Mouse (Mus musculus) intestine, postnatal 0 days (tissue): ENCODE measurements around the gene Wwox. TPM values are rescaled to one million over a fixed set of nuclear protein-coding genes. Genes with fewer than 3 reads are reported as not detected.

Source experiments
- ATAC-seq: fragments of 200-750 bp; cut with Nextera tagmentation; 2 replicates; pipeline ENCODE4 v1.8.0; 2017; ENCODE audit warnings: mild to moderate bottlenecking, moderate TSS enrichment, moderate library complexity
- H3K27ac ChIP-seq: fragments of 300-500 bp; sonication (generic); 2 replicates; pipeline ENCODE4 v1.5.1; 2014; ENCODE audit warnings: mild to moderate bottlenecking, low read depth, low read length, moderate library complexity
- H3K27me3 ChIP-seq: fragments of 300-500 bp; sonication (generic); replicated peaks from 2 replicates; pipeline ENCODE4 v1.6.1; 2014; ENCODE audit warnings: low read length, mixed read lengths; ENCODE audit not compliant: control insufficient read depth, insufficient read depth
- H3K36me3 ChIP-seq: fragments of 300-500 bp; sonication (generic); 2 replicates; pipeline ENCODE4 v1.6.1; 2014; ENCODE audit warnings: mild to moderate bottlenecking, moderate library complexity; ENCODE audit not compliant: control insufficient read depth, insufficient read depth
- H3K4me1 ChIP-seq: fragments of 300-500 bp; sonication (generic); replicated peaks from 2 replicates; pipeline ENCODE4 v1.6.1; 2014; ENCODE audit warnings: antibody characterized with exemption, low read length, mixed read lengths; ENCODE audit not compliant: control insufficient read depth, insufficient read depth
- H3K4me2 ChIP-seq: fragments of 300-500 bp; sonication (generic); replicated peaks from 2 replicates; pipeline ENCODE4 v1.6.1; 2014; ENCODE audit warnings: low read depth, mild to moderate bottlenecking, moderate library complexity
- H3K4me3 ChIP-seq: fragments of 300-500 bp; sonication (generic); 2 replicates; pipeline ENCODE4 v1.5.1; 2014; ENCODE audit warnings: low read depth, low read length
- H3K9ac ChIP-seq: fragments of 300-500 bp; sonication (generic); 2 replicates; pipeline ENCODE4 v1.6.1; 2014; ENCODE audit warnings: mild to moderate bottlenecking, low read depth, low read length
- H3K9me3 ChIP-seq: fragments of 300-500 bp; sonication (generic); 2 replicates; pipeline ENCODE4 v1.6.1; 2016; ENCODE audit warnings: mixed run types; ENCODE audit not compliant: control insufficient read depth
- CTCF ChIP-seq: sonication (generic); IDR thresholded peaks from 2 replicates; pipeline ENCODE4 v1.5.1; 2016; ENCODE audit warnings: low read depth, mild to moderate bottlenecking, control low read depth, antibody characterized with exemption, moderate library complexity
- WGBS: fragments of 180-500 bp; shearing (Covaris S2); extraction: QIAGEN DNeasy Blood & Tissue Kit; methylation state at CpG from one replicate; pipeline ENCODE4 v1.1.7; 2014; 5-methylcytosine and 5-hydroxymethylcytosine counted together
- polyA plus RNA-seq: library from polyadenylated mRNA; unstranded; fragments of >200 nt; fragmentation: Nextera tagmentation; extraction: Ambion mirVana; gene quantifications from 2 replicates; pipeline ENCODE4 v1.2.1, GENCODE M21; 2015

Gene Wwox
- polyA plus RNA-seq, 1 experiment from 2014 or later, result 7.1 TPM

DNA sequence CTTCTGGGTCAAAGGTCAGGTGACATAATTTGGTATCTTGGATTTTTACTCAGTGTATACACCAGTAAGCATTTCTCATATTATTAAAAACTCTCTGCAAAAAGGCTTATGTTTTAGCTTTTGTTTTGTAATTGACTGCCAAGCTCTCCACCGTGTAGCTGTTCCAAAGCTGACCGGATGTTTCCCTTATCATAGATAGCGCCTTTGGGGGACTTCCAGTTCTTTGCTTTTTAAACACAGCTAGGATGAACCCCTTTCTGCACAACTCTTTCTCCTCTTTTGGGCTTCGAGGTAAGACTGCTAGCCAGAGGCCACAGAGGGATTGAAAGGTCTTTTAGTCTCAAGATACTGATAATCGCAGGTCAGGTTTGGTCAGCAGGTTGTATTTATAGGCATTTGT lies 883.0 kb downstream of the Wwox start:
- H3K9ac ChIP-seq, result no peak overlapping the region
- no peaks in the 10 kb centered on the region for H3K36me3 ChIP-seq
- H3K4me3 ChIP-seq, result no peak overlapping the region
- H3K9me3 ChIP-seq, result no peaks in the 10 kb centered on the region
- no peak for TF ChIP-seq CTCF
- no peak for ATAC-seq
- no peaks in the 10 kb centered on the region for H3K27me3 ChIP-seq
- no peaks in the 10 kb centered on the region for H3K4me1 ChIP-seq
- no peak overlapping the region for H3K4me2 ChIP-seq
- WGBS, result 72% methylated on average over 5 of the region's 5 CpGs
- no peak overlapping the region for H3K27ac ChIP-seq

DNA sequence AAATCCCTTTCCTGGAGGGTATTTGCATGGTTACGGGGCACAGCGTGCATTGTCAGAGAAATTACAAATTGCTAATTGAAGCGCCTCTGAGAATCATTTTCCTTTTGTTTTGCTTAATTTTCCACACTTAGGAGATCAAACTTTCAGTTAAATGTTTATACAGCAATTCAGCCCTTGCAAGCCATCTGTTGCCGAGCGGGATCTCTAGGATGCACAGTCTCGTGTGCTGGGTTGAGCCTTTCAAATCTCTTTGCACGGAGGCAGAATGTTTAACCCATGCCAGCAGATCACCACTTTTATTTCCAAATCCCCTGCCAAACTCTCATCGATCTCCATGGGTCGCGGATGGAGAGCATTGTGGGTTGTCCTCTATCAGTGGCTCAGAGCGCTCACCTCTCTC lies 891.2 kb downstream of the Wwox start:
- H3K27ac ChIP-seq, result no peak overlapping the region
- H3K4me2 ChIP-seq, result no peak overlapping the region
- no peak overlapping the region for H3K4me3 ChIP-seq
- H3K4me1 ChIP-seq, result no peaks in the 10 kb centered on the region
- H3K36me3 ChIP-seq, result no peaks in the 10 kb centered on the region
- no peak overlapping the region for H3K9ac ChIP-seq
- TF ChIP-seq CTCF, result no peak
- no peaks in the 10 kb centered on the region for H3K9me3 ChIP-seq
- no peaks in the 10 kb centered on the region for H3K27me3 ChIP-seq
- WGBS, result 71% methylated on average over 11 of the region's 11 CpGs
- no peak for ATAC-seq

DNA sequence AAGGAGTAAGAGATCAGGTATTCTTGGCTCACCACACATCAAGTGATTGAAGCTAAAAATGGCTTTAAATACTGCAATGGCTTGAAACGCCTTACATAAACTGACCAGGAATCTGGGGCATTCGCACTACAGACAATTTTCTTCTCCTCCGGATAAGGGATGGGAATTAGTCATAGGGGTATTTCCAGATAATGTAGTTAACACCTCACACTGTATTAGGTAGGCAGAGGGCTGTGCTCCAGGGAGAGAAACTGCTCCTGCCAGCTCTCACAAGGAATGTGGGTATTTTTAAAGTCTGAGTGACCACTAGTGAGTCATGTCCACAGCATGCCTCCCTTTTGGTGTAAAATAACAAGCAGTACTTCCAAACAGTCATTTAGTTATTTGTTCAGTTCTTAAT lies 894.5 kb downstream of the Wwox start:
- no peak overlapping the region for H3K27ac ChIP-seq
- no peaks in the 10 kb centered on the region for H3K4me1 ChIP-seq
- TF ChIP-seq CTCF, result no peak
- no peaks in the 10 kb centered on the region for H3K9me3 ChIP-seq
- H3K27me3 ChIP-seq, result no peaks in the 10 kb centered on the region
- H3K9ac ChIP-seq, result no peak overlapping the region
- WGBS, result 79% methylated on average over 3 of the region's 3 CpGs
- H3K4me2 ChIP-seq, result no peak overlapping the region
- ATAC-seq, result no peak
- H3K4me3 ChIP-seq, result no peak overlapping the region
- H3K36me3 ChIP-seq, result no peaks in the 10 kb centered on the region

DNA sequence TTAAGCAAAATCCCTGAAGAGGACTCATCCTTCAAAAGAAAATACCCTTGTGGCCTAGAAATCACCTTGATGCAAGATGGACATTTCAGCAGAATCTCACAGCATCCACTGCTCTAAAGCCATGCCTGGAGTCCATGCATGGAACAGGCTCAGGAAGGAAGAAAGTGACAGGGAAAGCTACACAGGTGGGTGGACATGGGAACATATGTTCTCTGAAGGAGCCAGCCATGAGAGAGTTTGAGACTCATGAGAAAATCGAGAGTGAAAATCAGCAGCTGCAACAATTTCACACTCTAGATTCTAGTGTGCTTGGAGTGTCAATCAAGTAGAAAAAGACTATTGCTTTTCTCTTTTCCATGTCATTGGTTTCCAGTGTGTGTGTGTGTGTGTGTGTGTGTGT lies 896.9 kb downstream of the Wwox start:
- no peak overlapping the region for H3K9ac ChIP-seq
- H3K9me3 ChIP-seq, result no peaks in the 10 kb centered on the region
- no peak overlapping the region for H3K4me3 ChIP-seq
- H3K4me2 ChIP-seq, result no peak overlapping the region
- H3K27me3 ChIP-seq, result no peaks in the 10 kb centered on the region
- no peak for TF ChIP-seq CTCF
- WGBS, result 84% methylated on average over 1 of the region's 1 CpGs
- no peaks in the 10 kb centered on the region for H3K4me1 ChIP-seq
- H3K36me3 ChIP-seq, result no peaks in the 10 kb centered on the region
- no peak overlapping the region for H3K27ac ChIP-seq
- ATAC-seq, result no peak

DNA sequence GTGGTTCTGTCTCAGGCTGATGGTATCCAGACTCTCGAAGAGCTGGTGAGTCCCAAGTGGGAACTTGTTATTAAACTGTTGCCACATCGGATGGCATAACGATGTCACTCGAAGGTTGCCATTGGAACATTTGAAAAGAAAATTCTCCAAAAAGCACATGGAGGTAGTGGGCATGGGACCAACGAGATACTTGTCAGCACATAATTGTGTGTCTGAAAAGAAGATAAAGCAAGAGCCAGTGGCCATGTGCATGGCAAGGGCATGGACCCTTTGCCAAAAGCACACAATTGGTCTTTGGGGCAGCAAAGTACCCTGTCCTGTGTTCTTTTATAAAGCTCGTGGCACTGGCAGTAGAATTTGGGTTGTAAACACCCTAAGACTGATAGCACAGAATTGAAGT lies 909.2 kb downstream of the Wwox start:
- WGBS, result 74% methylated on average over 6 of the region's 6 CpGs
- H3K36me3 ChIP-seq, result no peaks in the 10 kb centered on the region
- no peak overlapping the region for H3K4me3 ChIP-seq
- no peak overlapping the region for H3K4me2 ChIP-seq
- TF ChIP-seq CTCF, result no peak
- H3K27ac ChIP-seq, result no peak overlapping the region
- H3K9ac ChIP-seq, result no peak overlapping the region
- no peaks in the 10 kb centered on the region for H3K9me3 ChIP-seq
- no peak for ATAC-seq
- H3K27me3 ChIP-seq, result no peaks in the 10 kb centered on the region
- no peaks in the 10 kb centered on the region for H3K4me1 ChIP-seq

DNA sequence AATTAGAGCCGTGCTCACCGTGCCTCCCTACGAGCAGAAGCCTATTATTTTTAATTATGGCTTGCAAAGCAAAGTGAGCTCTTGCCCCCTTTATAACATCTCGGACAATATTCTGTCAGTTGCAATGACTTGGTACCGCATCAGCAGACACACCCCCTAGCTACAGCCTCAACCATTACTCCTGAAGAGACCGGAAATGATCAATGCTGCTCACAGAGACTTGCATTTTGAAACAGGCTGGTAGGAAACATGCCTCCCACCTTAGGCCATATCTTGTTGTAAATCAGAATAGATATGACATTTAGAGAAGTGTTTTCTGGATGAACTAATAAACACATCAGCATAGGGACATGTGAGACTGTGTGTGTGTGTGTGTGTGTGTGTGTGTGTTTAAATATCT lies 911.3 kb downstream of the Wwox start:
- Histone ChIP-seq H3K4me1 (no peaks in the 10 kb centered on the region), H3K9ac (no peak overlapping the region), H3K9me3 (no peaks in the 10 kb centered on the region), H3K27me3 (no peaks in the 10 kb centered on the region), H3K36me3 (no peaks in the 10 kb centered on the region), H3K4me2 (no peak overlapping the region), H3K27ac (no peak overlapping the region), H3K4me3 (no peak overlapping the region)
- WGBS, result 89% methylated on average over 6 of the region's 6 CpGs
- ATAC-seq, result no peak
- no peak for TF ChIP-seq CTCF

DNA sequence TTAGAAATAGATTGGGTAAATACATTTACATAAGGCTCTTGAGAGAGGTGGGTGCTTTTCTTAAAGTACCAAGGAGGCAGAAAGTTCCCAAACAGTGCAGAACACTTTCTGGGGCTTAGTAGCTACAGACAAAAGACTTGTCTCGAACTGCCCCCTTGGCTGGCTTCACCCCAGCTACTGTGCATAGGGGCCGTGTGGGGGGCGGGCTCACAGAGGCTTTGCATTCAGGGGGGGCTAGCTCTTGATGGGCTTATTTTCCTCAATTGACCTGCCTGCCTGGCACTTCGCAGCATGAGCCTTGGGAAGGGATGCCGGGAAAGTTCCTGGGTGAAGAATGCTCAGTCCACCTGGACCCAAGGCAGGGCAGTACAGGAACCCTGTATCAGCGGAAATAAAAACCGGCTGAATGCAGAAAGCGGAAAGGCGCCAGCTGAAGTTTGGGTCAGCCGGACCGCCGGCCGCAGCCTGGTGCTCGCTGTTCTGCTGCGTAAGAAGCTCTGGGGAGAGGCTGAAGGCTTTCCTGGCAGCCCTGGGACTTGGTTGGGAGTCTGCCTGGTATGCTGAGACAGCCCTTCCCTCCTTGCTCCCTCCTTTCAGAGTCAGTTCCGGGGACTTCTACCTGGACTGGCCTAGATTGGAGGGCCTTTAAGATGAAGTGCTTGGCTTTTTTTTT lies 918.3 kb downstream of the Wwox start:
- no peak for TF ChIP-seq CTCF
- WGBS, result 80% methylated on average over 16 of the region's 16 CpGs
- H3K4me2 ChIP-seq, result no peak overlapping the region

More for the DNA sequence above, 918.3 kb downstream of the Wwox start:
- no peaks in the 10 kb centered on the region for H3K9me3 ChIP-seq
- no peaks in the 10 kb centered on the region for H3K36me3 ChIP-seq
- H3K27me3 ChIP-seq, result no peaks in the 10 kb centered on the region
- ATAC-seq, result no peak
- no peak overlapping the region for H3K9ac ChIP-seq
- no peak overlapping the region for H3K4me3 ChIP-seq
- no peak overlapping the region for H3K27ac ChIP-seq
- H3K4me1 ChIP-seq, result no peaks in the 10 kb centered on the region
